Mouse (Mus musculus) heart, postnatal 0 days (tissue): ENCODE results near the gene Ephb2. TPM values are rescaled to one million over a fixed set of nuclear protein-coding genes. Genes with fewer than 3 reads are reported as not detected.

ENCODE experiments used
- ATAC-seq: fragments of 200-750 bp; cut with Nextera tagmentation; 2 replicates; pipeline ENCODE4 v1.8.0; 2017; ENCODE audit warnings: low read depth, moderate number of reproducible peaks, moderate library complexity; ENCODE audit not compliant: insufficient read depth
- DNase-seq: peaks from one replicate; pipeline ENCODE4 v3.0.0-alpha.2; 2016; ENCODE audit warnings: low spot score
- H3K27ac ChIP-seq: fragments of 300-500 bp; sonication (generic); 2 replicates; pipeline ENCODE4 v1.5.1; 2014; ENCODE audit warnings: low read depth, mild to moderate bottlenecking
- H3K27me3 ChIP-seq: fragments of 300-500 bp; sonication (generic); 2 replicates; pipeline ENCODE4 v1.6.1; 2014; ENCODE audit warnings: low read length, mixed read lengths; ENCODE audit not compliant: control insufficient read depth, insufficient read depth
- H3K36me3 ChIP-seq: fragments of 300-500 bp; sonication (generic); replicated peaks from 2 replicates; pipeline ENCODE4 v1.6.1; 2014; ENCODE audit warnings: low read length, mixed read lengths; ENCODE audit not compliant: control insufficient read depth, insufficient read depth
- H3K4me1 ChIP-seq: fragments of 300-500 bp; sonication (generic); 2 replicates; pipeline ENCODE4 v1.6.1; 2014; ENCODE audit warnings: antibody characterized with exemption; ENCODE audit not compliant: control insufficient read depth, insufficient read depth
- H3K4me2 ChIP-seq: fragments of 300-500 bp; sonication (generic); 2 replicates; pipeline ENCODE4 v1.6.1; 2014; ENCODE audit warnings: low read depth, mild to moderate bottlenecking, low read length, moderate library complexity
- H3K4me3 ChIP-seq: fragments of 300-500 bp; sonication (generic); 2 replicates; pipeline ENCODE4 v1.5.1; 2014; ENCODE audit warnings: low read depth, low read length
- H3K9ac ChIP-seq: fragments of 300-500 bp; sonication (generic); replicated peaks from 2 replicates; pipeline ENCODE4 v1.6.1; 2014; ENCODE audit warnings: low read depth, low read length, mixed read lengths
- H3K9me3 ChIP-seq: fragments of 300-500 bp; sonication (generic); replicated peaks from 2 replicates; pipeline ENCODE4 v1.6.1; 2016; ENCODE audit warnings: low read length; ENCODE audit not compliant: control insufficient read depth
- CTCF ChIP-seq: IDR thresholded peaks from 2 replicates; pipeline ENCODE4 v1.5.1; 2016; ENCODE audit warnings: antibody characterized with exemption, control low read depth, low read depth
- EP300 ChIP-seq: IDR thresholded peaks from 2 replicates; pipeline ENCODE4 v1.6.1; 2016; ENCODE audit warnings: antibody characterized with exemption, low read depth
- WGBS: fragments of 180-500 bp; shearing (Covaris S2); extraction: QIAGEN DNeasy Blood & Tissue Kit; methylation state at CpG from one replicate; pipeline ENCODE4 v1.1.7; 2014; 5-methylcytosine and 5-hydroxymethylcytosine counted together
- polyA plus RNA-seq: library from polyadenylated mRNA; unstranded; fragments of >200 nt; fragmentation: Nextera tagmentation; extraction: Ambion mirVana; gene quantifications from 2 replicates; pipeline ENCODE4 v1.2.1, GENCODE M21; 2015
- total RNA-seq: library from RNA; depleted of rRNA; stranded (reverse); fragments of >200 nt; gene quantifications from 2 replicates; pipeline ENCODE4 v1.2.3, GENCODE M21; 2014; ENCODE audit warnings: low replicate concordance

Gene Ephb2
- total and polyA plus RNA-seq, 2 experiments from 2014 or later: 0.19 to 10.2 TPM

GRCm38 (mm10) chr4:136770718-136771117 lies 65.1 kb downstream of the Ephb2 start:
- DNase-seq: no peak
- Histone ChIP-seq H3K4me3 (no peak overlapping the region), H3K4me1 (no peaks in the 10 kb centered on the region), H3K36me3 (no peaks in the 10 kb centered on the region), H3K4me2 (no peak overlapping the region), H3K9me3 (no peaks in the 10 kb centered on the region), H3K27ac (no peak overlapping the region), H3K27me3 (no peaks in the 10 kb centered on the region), H3K9ac (no peak overlapping the region)
- ATAC-seq: no peak
- TF ChIP-seq CTCF: no peak
- no peak for TF ChIP-seq EP300
- 71% methylated on average over 17 of the region's 17 CpGs for WGBS

DNA sequence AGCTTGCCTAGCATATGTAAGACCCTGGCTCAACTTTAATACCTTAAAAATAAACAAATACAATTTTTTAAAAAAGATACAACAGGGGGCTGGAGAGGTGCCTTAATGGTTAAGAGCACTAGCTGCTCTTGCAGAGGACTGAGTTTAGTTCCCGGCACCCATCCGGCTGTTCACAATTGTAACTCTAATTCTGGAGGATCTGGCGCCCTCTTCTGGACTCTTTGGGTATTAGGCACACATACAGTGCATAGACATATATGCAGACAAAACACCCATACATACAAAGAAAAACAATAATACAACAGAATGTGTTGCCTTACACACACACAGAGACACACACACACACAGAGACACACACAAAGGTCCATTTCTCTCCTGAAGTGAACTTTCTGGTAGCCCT lies 67.3 kb downstream of the Ephb2 start:
- H3K9me3 ChIP-seq: no peaks in the 10 kb centered on the region
- H3K27me3 ChIP-seq: no peaks in the 10 kb centered on the region
- no peak for ATAC-seq
- WGBS: 88% methylated on average over 3 of the region's 3 CpGs
- H3K4me2 ChIP-seq: no peak overlapping the region
- 0 out of 2 replicates have a peak, but pooled peaks cover 2% of the 10 kb centered on the region for H3K4me1 ChIP-seq
- no peak for DNase-seq
- no peak overlapping the region for H3K27ac ChIP-seq
- TF ChIP-seq CTCF (no peak), EP300 (no peak)
- no peak overlapping the region for H3K9ac ChIP-seq
- no peak overlapping the region for H3K4me3 ChIP-seq
- H3K36me3 ChIP-seq: no peaks in the 10 kb centered on the region

- ATAC-seq (no peak), DNase-seq (no peak)
- Histone ChIP-seq H3K9me3 (no peaks in the 10 kb centered on the region), H3K4me1 (0 out of 2 replicates have a peak, but pooled peaks cover 6% of the 10 kb centered on the region), H3K9ac (no peak overlapping the region), H3K27me3 (no peaks in the 10 kb centered on the region), H3K36me3 (no peaks in the 10 kb centered on the region), H3K27ac (no peak overlapping the region), H3K4me2 (no peak overlapping the region), H3K4me3 (no peak overlapping the region)
- TF ChIP-seq CTCF (no peak), EP300 (no peak)
- 66% methylated on average over 7 of the region's 7 CpGs for WGBS
These were observed 70.7 kb downstream of the Ephb2 start for GRCm38 (mm10) chr4:136765080-136765479.

DNA sequence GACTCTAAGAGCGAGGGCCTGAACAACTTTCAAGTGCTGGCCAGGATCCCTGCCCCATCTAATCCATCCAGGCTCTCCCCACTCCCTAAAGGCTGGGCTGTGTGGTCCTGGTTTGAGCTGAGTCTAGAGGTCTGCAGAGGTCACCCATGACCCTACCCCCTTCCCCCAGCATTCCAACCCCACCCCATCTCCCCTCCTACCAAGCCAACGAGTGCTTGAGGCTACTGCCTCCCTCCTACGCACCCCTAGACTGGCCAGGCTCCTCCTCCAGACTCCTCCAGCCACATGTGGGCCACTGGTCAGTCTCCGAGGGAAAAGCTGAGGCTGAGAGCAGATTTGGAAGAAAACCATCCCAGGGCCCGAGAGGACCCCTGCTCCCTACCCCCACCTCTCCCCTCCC lies 72.4 kb downstream of the Ephb2 start:
- TF ChIP-seq CTCF (no peak), EP300 (no peak)
- Histone ChIP-seq H3K9ac (no peak overlapping the region), H3K4me2 (no peak overlapping the region), H3K4me1 (0 out of 2 replicates have a peak, but pooled peaks cover 6% of the 10 kb centered on the region), H3K27me3 (no peaks in the 10 kb centered on the region), H3K9me3 (no peaks in the 10 kb centered on the region), H3K36me3 (no peaks in the 10 kb centered on the region), H3K27ac (no peak overlapping the region), H3K4me3 (no peak overlapping the region)
- no peak for DNase-seq
- WGBS: 44% methylated on average over 5 of the region's 5 CpGs
- ATAC-seq: no peak

- H3K27ac ChIP-seq: no peak overlapping the region
- no peak for TF ChIP-seq EP300
- no peak for TF ChIP-seq CTCF
- 0 out of 2 replicates have a peak, but pooled peaks cover 6% of the 10 kb centered on the region for H3K4me1 ChIP-seq
- WGBS: 64% methylated on average over 18 of the region's 18 CpGs
- ATAC-seq: no peak
- no peaks in the 10 kb centered on the region for H3K36me3 ChIP-seq
- no peak overlapping the region for H3K4me2 ChIP-seq
- no peak overlapping the region for H3K4me3 ChIP-seq
- no peak overlapping the region for H3K9ac ChIP-seq
- H3K9me3 ChIP-seq: no peaks in the 10 kb centered on the region
- H3K27me3 ChIP-seq: peaks cover 6% of the 10 kb centered on the region; the same call in 1 of the 2 replicates
- DNase-seq: no peak
These were observed 73.9 kb downstream of the Ephb2 start for GRCm38 (mm10) chr4:136761713-136762380.

DNA sequence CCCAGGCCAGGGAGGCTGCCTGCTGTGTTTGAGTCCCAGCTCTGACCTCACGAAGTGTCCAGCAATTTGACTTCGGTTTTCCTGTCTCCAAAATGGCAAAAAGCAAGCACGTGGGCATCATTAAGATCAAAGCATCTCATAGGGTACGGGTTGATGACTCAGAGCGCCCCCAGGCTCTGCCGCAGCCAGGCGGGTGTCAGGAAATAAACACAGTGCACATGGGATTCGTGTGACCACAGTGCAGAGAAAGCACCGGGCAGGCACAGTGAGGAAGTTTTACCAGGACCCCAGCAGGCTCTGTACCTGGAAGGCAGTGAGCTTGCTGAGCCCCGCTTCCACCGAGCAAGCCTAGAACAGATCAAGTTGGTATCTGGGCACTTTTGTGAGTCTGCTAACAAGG lies 74.9 kb downstream of the Ephb2 start:
- TF ChIP-seq CTCF (no peak), EP300 (no peak)
- 71% methylated on average over 11 of the region's 11 CpGs for WGBS

More for the DNA sequence above, 74.9 kb downstream of the Ephb2 start:
- no peaks in the 10 kb centered on the region for H3K9me3 ChIP-seq
- no peak overlapping the region for H3K27ac ChIP-seq
- no peak for DNase-seq
- H3K36me3 ChIP-seq: no peaks in the 10 kb centered on the region
- H3K4me1 ChIP-seq: 0 out of 2 replicates have a peak, but pooled peaks cover 6% of the 10 kb centered on the region
- no peak overlapping the region for H3K4me2 ChIP-seq
- H3K27me3 ChIP-seq: peaks cover 14% of the 10 kb centered on the region; the same call in 1 of the 2 replicates
- no peak for ATAC-seq
- H3K9ac ChIP-seq: no peak overlapping the region
- H3K4me3 ChIP-seq: no peak overlapping the region
